Mouse (Mus musculus): ENCODE data around the gene Adsl.

DNA sequence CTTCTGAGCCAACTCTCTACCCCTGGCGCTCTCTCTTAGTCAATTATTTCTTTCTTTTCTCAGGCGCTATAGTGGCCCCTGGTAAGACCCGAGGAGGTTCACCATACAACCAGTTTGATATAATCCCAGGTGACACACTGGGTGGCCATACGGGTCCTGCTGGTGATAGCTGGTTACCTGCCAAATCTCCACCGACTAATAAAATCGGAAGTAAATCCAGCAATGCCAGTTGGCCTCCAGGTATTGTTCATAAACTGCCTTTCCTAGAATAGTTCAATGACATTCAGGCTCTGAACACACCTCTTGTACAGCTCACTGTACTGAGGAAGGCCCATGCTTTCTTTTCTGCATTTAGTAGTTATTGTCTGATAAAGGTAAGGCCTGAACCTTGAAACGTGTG is 31.7 kb upstream of the Adsl start:
- TF ChIP-seq POLR2A (IDR thresholded peaks at IDR 0.05; ENCODE audit: low read depth, low read length) (no peak), CTCF (IDR thresholded peaks at IDR 0.05; ENCODE audit: extremely low read depth, insufficient read length, insufficient replicate concordance, low read depth, low read length) (no peak)
